Mouse (Mus musculus) urinary bladder, postnatal 36 days (tissue): ENCODE results near the gene Meox2.
A peak's percentile ranks its signal among the peaks of the same experiment; 100 is the strongest.
"Not testable (repeated sequence)": the region's sequence is repeated elsewhere in the genome, so short reads cannot be mapped to it uniquely, and the experiment has no call there.

Experiments used
- DNase-seq, 2 experiments: peaks; one replicate each; pipeline ENCODE4 v3.0.0; 2022; ENCODE audit warnings: low spot score in 2 of 2, mixed read lengths in 1 of 2

Meox2 gene

DNA sequence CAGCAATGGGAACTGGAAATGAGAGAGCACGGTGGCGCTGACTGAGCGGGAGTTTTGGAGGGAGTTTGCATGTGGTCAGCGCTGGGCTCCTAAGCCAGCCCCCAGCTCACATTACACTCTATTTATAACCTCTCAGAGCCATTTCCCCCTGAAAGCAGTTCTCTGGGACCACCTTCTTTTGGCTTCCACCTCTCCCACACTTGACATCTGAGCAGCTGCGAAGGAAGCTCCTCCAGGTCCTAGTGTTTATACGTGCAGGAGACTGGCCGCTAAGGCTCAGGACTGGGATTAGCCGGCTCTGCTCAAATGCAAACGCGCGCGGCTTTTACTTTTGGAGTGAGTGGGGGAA lies at the start of gene Meox2:
Gene Meox2 (plus strand): TSS at position 151 of the 349 bp plus-strand sequence.
- peak; percentile 4 to 7 for DNase-seq

GRCm38 (mm10) chr12:37072636-37073035 lies 35.7 kb upstream of the Meox2 start:
- DNase-seq, result no peak

GRCm38 (mm10) chr12:37077308-37077707 lies 31.0 kb upstream of the Meox2 start:
- no peak for DNase-seq

DNA sequence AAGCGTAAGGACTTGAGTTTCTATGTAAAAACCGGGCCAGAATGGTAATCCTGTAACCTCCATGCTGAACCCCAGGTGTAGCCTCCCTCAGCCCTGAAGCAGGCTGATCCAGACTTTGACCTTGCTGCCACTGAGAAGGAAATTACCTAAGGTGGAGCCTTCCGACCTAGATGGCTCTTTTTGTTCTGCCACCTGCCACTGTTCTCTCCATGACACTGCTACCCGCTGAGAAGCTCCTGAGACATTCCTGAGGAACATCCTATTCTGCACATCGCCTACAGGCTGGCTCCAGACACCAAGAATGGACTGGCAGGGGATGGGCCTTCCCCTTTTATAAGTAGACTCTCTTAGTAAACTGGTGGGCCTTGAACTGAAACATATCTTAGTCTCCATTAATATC lies 28.3 kb upstream of the Meox2 start:
- not testable (repeated sequence) for DNase-seq

DNA sequence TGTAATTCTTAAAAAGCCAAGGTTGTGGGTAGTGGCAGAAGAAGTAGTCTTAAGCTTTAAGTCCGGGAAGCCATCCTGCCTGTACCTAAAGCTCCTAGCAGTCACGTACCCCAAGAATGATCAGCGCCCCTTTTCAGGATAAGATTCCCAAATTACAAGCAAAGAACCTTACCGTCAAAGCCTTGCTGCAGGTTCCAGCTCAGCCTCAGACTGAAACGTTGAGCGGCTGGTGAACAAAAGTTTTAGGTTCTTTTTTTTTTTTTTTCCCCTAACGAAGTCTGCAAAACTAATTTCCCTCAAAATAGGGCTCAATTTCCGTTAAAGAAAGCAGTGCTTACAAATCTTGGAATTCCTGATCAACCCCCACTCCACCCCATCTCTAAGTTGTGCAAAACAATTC lies 1.8 kb upstream of the Meox2 start:
- DNase-seq, result no peak

DNA sequence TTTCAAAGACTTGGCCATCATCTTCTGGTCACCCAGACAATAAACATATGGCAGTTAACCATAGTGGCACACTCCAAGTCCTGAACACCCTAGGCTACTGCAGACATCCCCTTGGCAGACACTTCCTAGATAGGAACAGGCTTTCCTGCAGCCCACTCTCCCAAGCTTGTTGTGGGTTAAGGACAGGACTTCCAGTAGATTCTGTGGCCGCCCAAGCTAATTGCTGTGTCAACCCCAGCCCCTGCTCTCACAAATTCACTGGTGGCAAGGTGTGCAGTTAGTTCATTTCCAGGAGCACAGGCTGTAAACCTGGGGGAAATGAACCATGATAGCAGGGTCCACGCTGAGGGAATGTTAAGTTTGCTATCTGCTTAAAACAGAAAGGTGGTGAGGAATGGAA lies 1.2 kb upstream of the Meox2 start:
- no peak for DNase-seq

GRCm38 (mm10) chr12:37107713-37108389 lies 489 bp upstream of the Meox2 start:
- no peak for DNase-seq

GRCm38 (mm10) chr12:37108819-37109473 lies 606 bp downstream of the Meox2 start:
- DNase-seq, result peak in 1 of 2 experiments; percentile 1

DNA sequence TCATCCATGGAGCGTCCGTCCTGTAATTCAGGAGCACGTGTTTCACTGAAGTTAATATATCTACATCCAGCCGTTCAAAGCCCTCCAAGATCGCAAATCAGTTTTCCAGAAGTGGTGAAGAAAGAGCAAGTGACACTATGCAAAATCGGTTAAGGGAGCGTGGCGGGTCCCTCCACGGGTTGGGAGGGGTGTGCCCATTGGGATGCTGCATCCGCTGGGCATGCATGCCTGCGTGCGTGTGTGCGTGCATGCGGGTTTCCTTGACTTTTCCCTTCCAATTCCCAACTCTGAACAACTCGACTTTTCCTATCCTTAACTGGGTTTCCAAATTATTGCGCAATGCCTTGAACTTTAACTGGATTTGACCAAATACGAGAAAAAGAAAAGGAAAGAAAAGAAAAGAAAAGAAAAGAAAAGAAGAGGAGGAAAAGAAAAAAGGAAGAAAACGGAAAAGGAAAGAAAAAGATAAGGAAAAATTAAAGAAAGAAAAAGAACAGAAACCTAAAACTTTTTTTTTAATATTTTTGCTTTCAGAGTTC lies 1.2 kb downstream of the Meox2 start:
- peak in 1 of 2 experiments; percentile 2 for DNase-seq

DNA sequence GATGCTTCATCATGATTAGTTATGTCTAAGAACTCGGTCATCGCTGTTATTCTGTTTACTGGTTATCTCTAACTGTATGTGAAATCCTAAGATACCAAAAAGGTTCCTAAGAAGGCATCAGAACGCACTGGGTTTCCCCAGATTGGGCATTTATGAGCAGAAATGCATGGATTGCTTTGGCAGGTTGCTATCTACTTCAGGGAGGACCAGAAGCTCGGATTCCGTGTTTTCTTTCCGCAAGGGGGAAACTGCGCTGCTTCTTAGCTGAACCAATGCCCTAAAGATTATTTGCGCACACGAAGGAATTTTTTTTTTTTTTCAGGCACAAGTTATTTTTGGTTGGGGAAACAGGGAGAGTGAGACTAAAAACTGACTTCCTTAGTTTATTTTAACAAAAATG lies 2.6 kb downstream of the Meox2 start:
- no peak for DNase-seq

DNA sequence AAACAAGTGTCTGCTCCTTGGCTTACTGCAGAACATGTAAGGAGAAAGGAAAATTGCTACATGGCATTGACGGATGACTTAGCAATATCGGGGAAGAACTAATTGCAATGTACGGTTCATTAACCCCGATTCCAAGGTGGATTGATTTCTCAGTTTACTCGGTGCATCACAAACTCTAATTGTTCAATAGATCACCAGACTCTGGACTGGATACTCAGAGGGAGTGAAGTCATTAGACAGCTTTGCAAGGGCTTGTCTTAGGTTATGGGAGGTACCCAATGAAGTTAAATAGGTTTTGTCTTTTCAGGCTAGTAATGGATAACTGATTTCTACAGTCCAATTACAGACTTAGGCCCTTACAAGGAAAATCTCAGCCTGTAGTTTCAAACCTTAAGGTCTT lies 10.9 kb downstream of the Meox2 start:
- no peak for DNase-seq

DNA sequence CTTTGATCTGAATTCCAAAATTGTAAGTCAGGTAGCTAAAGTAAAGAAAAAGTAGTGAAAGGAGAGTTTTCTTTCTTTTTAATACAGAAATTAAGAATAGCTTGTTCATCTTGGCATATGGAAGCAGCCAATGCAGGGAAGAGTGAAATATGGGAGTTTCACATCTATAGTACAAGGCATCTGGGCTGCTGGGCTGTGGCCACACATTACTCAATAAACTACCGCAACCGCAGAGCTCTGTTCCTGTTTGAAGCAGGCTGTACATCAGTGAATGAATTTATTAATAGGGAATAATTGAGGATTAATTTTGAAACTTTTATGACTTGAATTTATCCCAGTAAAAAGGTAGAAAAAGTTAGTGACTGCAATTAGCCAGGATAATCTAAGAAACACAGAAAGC lies 15.4 kb downstream of the Meox2 start:
- DNase-seq, result no peak

DNA sequence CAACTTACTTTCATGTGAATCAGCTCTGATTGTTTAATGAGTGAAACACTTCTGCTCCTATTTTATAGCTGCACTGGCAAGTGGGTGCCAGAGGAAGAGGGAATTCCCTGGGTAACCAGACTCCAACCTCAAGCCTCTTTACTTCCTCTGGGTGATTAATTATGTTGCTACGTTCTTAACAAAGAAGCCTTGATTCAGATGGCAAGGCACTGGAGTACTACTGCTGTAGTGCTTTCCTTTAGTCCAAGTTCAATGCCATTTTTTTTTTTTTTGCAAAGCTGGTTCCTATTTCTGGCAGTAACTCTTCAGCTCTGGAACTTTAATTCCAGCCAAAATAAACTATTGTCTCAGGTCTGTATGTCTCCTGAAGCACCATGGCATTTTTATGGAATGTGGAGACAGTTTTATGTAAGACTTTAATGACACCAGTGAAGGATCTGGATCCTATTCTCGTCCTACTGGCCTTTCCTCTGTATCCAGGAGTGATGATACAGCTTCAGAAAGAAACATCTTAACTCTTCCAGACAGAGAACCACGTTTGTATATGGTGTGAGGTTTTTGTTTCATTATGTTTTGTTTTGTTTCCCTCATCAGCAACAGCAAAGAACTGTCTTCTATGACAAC lies 33.9 kb downstream of the Meox2 start:
- DNase-seq, result no peak

DNA sequence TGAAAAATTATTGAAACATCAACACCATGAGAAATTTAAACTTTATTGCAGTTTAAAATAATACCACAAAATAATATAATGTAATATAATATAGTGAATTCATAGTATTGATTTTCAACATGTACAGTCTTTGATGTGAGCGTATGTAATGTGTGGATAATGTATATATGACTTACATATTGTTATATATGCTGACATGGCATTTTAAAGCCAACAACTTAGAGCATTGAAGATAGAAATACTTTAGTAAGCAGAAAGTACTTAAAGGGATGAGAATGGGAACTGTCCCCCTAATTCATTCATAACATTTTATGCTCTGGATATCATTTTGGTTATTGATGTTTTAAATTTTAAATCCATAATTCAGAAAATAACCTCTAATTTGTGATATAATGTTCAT lies 35.5 kb downstream of the Meox2 start:
- DNase-seq, result no peak

GRCm38 (mm10) chr12:37167742-37168141 lies 59.4 kb downstream of the Meox2 start:
- no peak for DNase-seq

DNA sequence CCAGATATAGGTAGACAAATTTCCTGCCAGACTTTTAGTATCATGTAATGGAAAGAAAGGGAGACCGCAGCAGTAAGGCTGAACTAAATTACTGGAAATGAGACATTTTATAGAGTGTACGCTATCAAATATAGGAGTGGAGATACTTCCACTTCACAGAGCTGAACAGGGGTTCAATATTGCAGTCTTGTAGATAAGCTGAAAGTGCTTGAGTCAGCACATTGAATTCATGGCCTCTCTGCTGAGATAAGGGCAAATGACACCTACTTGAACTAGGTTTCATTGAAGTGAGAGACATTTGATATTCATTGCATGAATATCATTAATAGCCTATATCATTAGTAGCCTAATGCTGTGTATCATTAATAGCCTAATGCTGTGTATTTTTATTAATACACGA lies 65.0 kb downstream of the Meox2 start:
- no peak for DNase-seq

DNA sequence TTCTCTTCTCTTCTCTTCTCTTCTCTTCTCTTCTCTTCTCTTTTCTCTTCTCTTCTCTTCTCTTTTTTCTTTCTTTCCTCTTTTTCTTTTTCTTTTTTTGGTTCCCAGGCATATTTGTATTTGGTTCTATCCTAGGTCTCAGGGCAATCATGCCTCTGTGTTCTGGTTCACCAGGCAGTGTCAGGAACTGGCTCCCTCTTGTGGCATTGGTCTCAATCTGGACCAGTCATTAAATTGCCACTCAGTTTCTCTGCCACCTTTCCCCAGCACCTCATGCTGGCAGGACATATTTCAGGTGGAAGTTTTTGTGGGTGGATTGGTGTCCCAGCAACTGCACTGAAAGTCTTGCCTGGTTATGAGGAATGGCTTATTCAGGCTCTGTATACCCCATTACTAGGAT lies 75.3 kb downstream of the Meox2 start:
- no peak for DNase-seq

DNA sequence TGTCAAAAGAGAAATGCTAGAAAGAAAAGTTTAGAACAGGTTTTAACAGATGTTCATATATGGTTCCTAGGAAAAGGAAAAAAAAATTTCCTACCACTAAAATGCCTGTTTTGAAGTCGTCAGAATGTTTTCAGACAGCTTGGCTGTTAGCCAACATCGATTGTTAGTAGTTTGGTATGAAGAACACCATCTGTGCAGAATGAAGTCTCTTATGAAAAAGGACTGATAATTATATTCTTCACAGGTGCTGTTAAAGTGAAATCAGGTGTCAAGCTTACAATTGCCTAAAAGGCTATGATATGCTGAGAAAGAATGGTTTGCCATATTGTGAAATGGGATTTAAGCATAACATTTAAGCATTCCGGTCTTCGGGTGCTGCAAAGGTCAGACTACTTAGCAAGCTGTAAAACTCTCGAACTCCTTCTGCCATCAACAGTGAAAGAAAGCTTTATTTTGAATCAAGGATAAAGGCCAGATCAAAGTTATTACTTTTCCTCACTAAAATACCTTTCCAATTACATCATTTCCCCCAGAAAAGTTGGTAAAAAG lies 80.7 kb downstream of the Meox2 start:
- no peak for DNase-seq
